Mouse (Mus musculus): ENCODE data around the gene Rpl3. TPM values are rescaled to one million over a fixed set of nuclear protein-coding genes. Genes with fewer than 3 reads are reported as not detected.
"Not testable (repeated sequence)": the region's sequence is repeated elsewhere in the genome, so short reads cannot be mapped to it uniquely, and the experiment has no call there.

Rpl3 gene
- total and polyA plus RNA-seq, 2 experiments, result 304 to 399 TPM

DNA sequence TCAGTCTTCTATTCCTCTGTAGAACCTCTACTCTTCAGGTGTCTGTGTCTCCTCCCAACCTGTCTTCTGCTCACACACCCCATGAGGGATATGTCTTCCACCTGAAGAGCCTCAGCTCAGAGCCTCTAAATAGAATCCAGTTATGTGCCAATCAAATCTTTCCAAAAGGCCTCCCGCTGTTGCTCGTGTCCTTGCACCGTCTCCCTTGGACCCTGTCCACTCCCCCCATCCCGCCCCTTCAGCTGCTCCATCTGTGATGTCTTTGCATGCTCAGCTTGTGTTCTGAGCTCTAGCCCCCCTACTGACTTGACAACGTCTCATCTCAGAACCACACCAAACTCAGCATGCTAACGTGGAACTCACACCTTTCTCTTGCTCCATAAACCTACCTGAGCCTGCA, 39.8 kb upstream of the Rpl3 start:
- peaks cover 4% of the 10 kb centered on the region; the same call in 1 of the 2 replicates for H3K79me2 ChIP-seq (ENCODE audit: control insufficient read depth, insufficient read depth, low read length)
- TF ChIP-seq POLR2A (IDR thresholded peaks at IDR 0.05; ENCODE audit: extremely low read depth, insufficient read depth, low read length) (no peak), CTCF (IDR thresholded peaks at IDR 0.05; ENCODE audit: low read depth, low read length) (no peak)
- 90% methylated on average over 6 of the region's 6 CpGs for WGBS
- no peak overlapping the region for H3K4me3 ChIP-seq (ENCODE audit: insufficient read depth, low read depth, low read length)
- peaks cover 10% of the 10 kb centered on the region for H3K4me1 ChIP-seq (ENCODE audit: control insufficient read depth, insufficient read depth, low read length)
- H3K9ac ChIP-seq (ENCODE audit: low read depth, low read length), result no peak overlapping the region
- no peaks in the 10 kb centered on the region for H3K36me3 ChIP-seq (ENCODE audit: control insufficient read depth, insufficient read depth, low read length)
- DNase-seq (ENCODE audit: extremely low read depth, low read depth, low spot score), result no peak
- H3K27ac ChIP-seq (replicated peaks; ENCODE audit: insufficient read depth, low read depth, low read length), result no peak overlapping the region
- H3K27me3 ChIP-seq (ENCODE audit: control insufficient read depth, insufficient read depth, low read length), result no peaks in the 10 kb centered on the region

DNA sequence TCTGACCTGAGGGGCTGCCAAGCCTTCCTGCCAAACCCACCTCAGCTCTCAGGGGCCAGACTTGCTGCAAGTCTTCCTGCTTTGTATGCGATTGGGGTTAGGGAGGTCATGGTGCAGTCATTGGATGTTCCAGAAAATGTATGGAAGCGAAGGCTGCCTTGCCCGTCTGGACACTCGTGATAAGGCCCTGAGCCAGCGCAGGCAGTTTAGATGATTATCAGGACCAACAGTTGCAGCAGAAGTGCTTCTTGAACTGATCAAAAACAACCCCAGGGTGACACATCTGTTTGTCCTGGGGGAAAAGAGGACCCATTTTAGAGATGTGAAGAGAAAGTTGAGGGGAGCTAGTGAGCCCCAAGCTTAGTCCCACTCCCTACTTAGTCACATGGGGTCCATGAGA, 39.0 kb upstream of the Rpl3 start:
- Histone ChIP-seq H3K4me1 (ENCODE audit: control insufficient read depth, insufficient read depth, low read length) (peaks cover 10% of the 10 kb centered on the region), H3K9ac (ENCODE audit: low read depth, low read length) (no peak overlapping the region), H3K4me3 (ENCODE audit: insufficient read depth, low read depth, low read length) (no peak overlapping the region), H3K79me2 (ENCODE audit: control insufficient read depth, insufficient read depth, low read length) (no peaks in the 10 kb centered on the region), H3K27me3 (ENCODE audit: control insufficient read depth, insufficient read depth, low read length) (no peaks in the 10 kb centered on the region), H3K36me3 (ENCODE audit: control insufficient read depth, insufficient read depth, low read length) (no peaks in the 10 kb centered on the region), H3K27ac (replicated peaks; ENCODE audit: insufficient read depth, low read depth, low read length) (no peak overlapping the region)
- DNase-seq (ENCODE audit: extremely low read depth, low read depth, low spot score), result no peak
- TF ChIP-seq CTCF (IDR thresholded peaks at IDR 0.05; ENCODE audit: low read depth, low read length), result no peak
- no peak for TF ChIP-seq POLR2A (IDR thresholded peaks at IDR 0.05; ENCODE audit: extremely low read depth, insufficient read depth, low read length)
- 78% methylated on average over 5 of the region's 5 CpGs for WGBS

- no peak overlapping the region for H3K9ac ChIP-seq (ENCODE audit: low read depth, low read length)
- WGBS, result 93% methylated on average over 6 of the region's 6 CpGs
- H3K4me1 ChIP-seq (ENCODE audit: control insufficient read depth, insufficient read depth, low read length), result peaks cover 10% of the 10 kb centered on the region
- TF ChIP-seq POLR2A (IDR thresholded peaks at IDR 0.05; ENCODE audit: extremely low read depth, insufficient read depth, low read length), result no peak
- TF ChIP-seq CTCF (IDR thresholded peaks at IDR 0.05; ENCODE audit: low read depth, low read length), result no peak
- H3K36me3 ChIP-seq (ENCODE audit: control insufficient read depth, insufficient read depth, low read length), result no peaks in the 10 kb centered on the region
- no peak for DNase-seq (ENCODE audit: extremely low read depth, low read depth, low spot score)
- no peak overlapping the region for H3K4me3 ChIP-seq (ENCODE audit: insufficient read depth, low read depth, low read length)
- no peak overlapping the region for H3K27ac ChIP-seq (replicated peaks; ENCODE audit: insufficient read depth, low read depth, low read length)
- H3K79me2 ChIP-seq (ENCODE audit: control insufficient read depth, insufficient read depth, low read length), result no peaks in the 10 kb centered on the region
- no peaks in the 10 kb centered on the region for H3K27me3 ChIP-seq (ENCODE audit: control insufficient read depth, insufficient read depth, low read length)
Measured at GRCm38 (mm10) chr15:80129982-80130381, 38.3 kb upstream of the Rpl3 start.

GRCm38 (mm10) chr15:80127191-80127590, 35.5 kb upstream of the Rpl3 start:
- Histone ChIP-seq H3K79me2 (ENCODE audit: control insufficient read depth, insufficient read depth, low read length) (no peaks in the 10 kb centered on the region), H3K9ac (ENCODE audit: low read depth, low read length) (no peak overlapping the region), H3K27me3 (ENCODE audit: control insufficient read depth, insufficient read depth, low read length) (no peaks in the 10 kb centered on the region), H3K4me3 (ENCODE audit: insufficient read depth, low read depth, low read length) (no peak overlapping the region), H3K4me1 (ENCODE audit: control insufficient read depth, insufficient read depth, low read length) (no peaks in the 10 kb centered on the region), H3K27ac (replicated peaks; ENCODE audit: insufficient read depth, low read depth, low read length) (no peak overlapping the region), H3K36me3 (ENCODE audit: control insufficient read depth, insufficient read depth, low read length) (no peaks in the 10 kb centered on the region)
- TF ChIP-seq POLR2A (IDR thresholded peaks at IDR 0.05; ENCODE audit: extremely low read depth, insufficient read depth, low read length) (no peak), CTCF (IDR thresholded peaks at IDR 0.05; ENCODE audit: low read depth, low read length) (no peak)
- 73% methylated on average over 1 of the region's 1 CpGs for WGBS
- DNase-seq (ENCODE audit: extremely low read depth, low read depth, low spot score), result no peak

- no peaks in the 10 kb centered on the region for H3K27me3 ChIP-seq (ENCODE audit: control insufficient read depth, insufficient read depth, low read length)
- DNase-seq (ENCODE audit: extremely low read depth, low read depth, low spot score), result no peak
- TF ChIP-seq CTCF (IDR thresholded peaks at IDR 0.05; ENCODE audit: low read depth, low read length) (no peak), POLR2A (IDR thresholded peaks at IDR 0.05; ENCODE audit: extremely low read depth, insufficient read depth, low read length) (no peak)
- 83% methylated on average over 4 of the region's 4 CpGs for WGBS
- no peak overlapping the region for H3K27ac ChIP-seq (replicated peaks; ENCODE audit: insufficient read depth, low read depth, low read length)
- H3K79me2 ChIP-seq (ENCODE audit: control insufficient read depth, insufficient read depth, low read length), result no peaks in the 10 kb centered on the region
- no peak overlapping the region for H3K4me3 ChIP-seq (ENCODE audit: insufficient read depth, low read depth, low read length)
- no peak overlapping the region for H3K9ac ChIP-seq (ENCODE audit: low read depth, low read length)
- H3K36me3 ChIP-seq (ENCODE audit: control insufficient read depth, insufficient read depth, low read length), result no peaks in the 10 kb centered on the region
- no peaks in the 10 kb centered on the region for H3K4me1 ChIP-seq (ENCODE audit: control insufficient read depth, insufficient read depth, low read length)
Measured at GRCm38 (mm10) chr15:80124651-80125050, 33.0 kb upstream of the Rpl3 start.

GRCm38 (mm10) chr15:80122431-80122830, 30.8 kb upstream of the Rpl3 start:
- not testable (repeated sequence) for H3K36me3 ChIP-seq (ENCODE audit: control insufficient read depth, insufficient read depth, low read length); H3K27ac ChIP-seq (replicated peaks; ENCODE audit: insufficient read depth, low read depth, low read length); H3K27me3 ChIP-seq (ENCODE audit: control insufficient read depth, insufficient read depth, low read length); H3K4me3 ChIP-seq (ENCODE audit: insufficient read depth, low read depth, low read length); DNase-seq (ENCODE audit: extremely low read depth, low read depth, low spot score); H3K79me2 ChIP-seq (ENCODE audit: control insufficient read depth, insufficient read depth, low read length); H3K9ac ChIP-seq (ENCODE audit: low read depth, low read length); H3K4me1 ChIP-seq (ENCODE audit: control insufficient read depth, insufficient read depth, low read length)
- whole genome bisulfite sequencing, result 95% methylated on average over 6 of the region's 6 CpGs

Data from liver, adult 2 months (tissue).